Mouse (Mus musculus): ENCODE data around the gene Mmd2.
A peak's percentile ranks its signal among the peaks of the same experiment; 100 is the strongest.

Mmd2 gene

GRCm38 (mm10) chr5:142605288-142605687 is 3.3 kb downstream of the Mmd2 start:
- DNase-seq (ENCODE audit: low spot score): no peak

- DNase-seq (ENCODE audit: low spot score): no peak
Measured at GRCm38 (mm10) chr5:142604379-142604778, 4.2 kb downstream of the Mmd2 start.

DNA sequence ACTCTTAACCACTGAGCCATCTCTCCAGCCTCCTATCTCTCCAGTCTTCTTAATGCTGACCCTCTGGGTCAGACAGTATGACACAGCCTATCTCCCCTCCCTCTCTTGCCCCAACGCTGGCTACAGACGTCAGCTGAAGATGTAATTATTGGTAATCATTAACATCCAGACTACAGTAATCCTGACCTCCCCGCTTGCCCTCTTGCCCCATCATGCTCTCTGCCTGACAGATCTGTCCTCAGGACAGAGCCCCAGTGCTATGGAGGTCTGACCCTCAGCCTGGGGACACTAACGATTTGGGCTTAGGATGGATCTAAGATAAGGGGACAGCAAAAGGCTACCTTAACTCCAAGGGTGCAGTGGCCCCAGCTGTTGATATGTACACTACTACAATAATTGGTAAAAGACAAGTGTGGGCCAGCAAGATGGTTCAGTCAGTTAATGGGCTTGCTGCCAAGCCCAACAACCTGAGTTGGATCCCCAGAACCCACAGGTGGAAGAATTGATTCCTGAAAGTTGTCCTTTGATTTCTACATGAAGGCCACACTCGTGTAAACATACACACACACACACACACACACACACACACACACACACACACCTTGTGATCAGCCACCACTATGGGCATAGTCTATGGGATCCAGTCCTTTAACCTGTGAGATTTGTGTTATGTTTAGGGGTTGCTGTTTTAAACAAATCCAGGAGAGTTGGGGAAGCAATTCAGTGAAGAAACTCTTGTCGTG is 10.8 kb downstream of the Mmd2 start:
- DNase-seq (ENCODE audit: low spot score): no peak

DNA sequence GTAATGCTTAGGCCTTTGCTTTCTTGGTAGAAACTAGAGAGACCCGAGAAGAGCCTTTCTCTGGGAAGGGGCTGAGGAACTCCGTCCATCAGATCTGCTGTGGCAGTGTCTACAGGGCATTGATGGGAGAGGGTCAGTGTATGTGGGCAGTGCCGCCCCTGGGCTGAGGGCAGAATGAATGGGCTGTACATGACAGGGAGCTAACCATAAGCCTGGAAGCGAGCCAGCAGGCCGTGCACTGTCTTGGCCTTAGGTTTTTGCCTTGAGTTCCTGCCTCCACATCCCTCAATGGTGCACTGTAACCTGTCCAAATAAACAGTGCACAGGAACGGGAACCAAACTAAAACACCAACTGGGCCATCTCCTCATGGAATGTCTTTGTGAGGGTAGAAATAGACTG is 11.9 kb downstream of the Mmd2 start:
- DNase-seq (ENCODE audit: low spot score): no peak

DNA sequence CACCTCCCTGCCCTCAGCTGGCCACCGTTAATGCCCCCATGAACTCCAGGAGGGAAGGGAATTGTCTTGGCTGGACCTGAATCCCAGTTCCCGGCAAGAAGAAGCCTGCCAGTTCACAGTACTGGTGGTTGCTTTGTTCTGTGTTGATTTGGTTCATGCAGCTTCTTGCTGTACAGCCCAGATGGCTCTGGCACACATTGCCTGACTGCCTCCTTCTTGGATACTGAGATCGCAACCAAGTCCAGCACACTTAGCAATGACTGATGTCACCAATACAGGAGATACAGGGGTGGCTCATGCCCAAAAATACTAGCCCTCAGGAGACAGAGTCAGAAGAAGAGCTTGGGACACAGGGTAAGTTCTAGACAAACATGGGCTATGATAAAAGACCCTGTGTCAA is 12.9 kb downstream of the Mmd2 start:
- no peak for DNase-seq (ENCODE audit: low spot score)

DNA sequence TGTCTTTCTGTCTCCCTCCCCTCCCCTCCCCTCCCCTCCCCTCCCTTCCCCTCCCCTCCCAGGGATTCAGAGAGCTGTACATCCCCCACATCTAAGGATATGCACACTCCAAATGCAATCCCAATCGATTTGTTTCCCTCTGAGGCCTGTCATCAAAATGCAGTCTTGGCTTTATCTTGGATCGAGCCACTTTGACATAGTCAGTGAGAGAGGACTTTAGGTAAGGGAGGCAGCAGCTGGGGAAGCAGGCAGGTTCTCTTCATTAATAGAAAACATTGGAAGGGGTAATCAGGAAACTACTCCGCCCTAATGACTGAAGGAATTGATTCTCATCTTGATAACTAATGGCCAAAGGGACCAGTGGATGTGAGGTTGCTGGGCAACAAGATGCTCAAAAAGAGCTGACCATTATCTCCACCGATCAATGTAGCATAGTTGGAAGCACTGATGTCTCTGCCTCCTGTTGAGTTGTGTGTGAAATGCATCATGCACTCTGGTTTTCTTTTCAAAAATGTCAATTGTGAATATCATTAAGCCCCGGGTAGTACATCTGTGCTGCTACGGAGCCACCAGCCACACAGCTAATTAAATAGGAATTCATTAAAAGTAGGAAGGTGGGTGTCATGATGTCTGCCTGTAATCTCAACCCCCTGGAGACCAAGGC is 17.5 kb downstream of the Mmd2 start:
- no peak for DNase-seq (ENCODE audit: low spot score)

- DNase-seq (ENCODE audit: low spot score): no peak
Measured at GRCm38 (mm10) chr5:142583616-142584126, 24.9 kb downstream of the Mmd2 start.

DNA sequence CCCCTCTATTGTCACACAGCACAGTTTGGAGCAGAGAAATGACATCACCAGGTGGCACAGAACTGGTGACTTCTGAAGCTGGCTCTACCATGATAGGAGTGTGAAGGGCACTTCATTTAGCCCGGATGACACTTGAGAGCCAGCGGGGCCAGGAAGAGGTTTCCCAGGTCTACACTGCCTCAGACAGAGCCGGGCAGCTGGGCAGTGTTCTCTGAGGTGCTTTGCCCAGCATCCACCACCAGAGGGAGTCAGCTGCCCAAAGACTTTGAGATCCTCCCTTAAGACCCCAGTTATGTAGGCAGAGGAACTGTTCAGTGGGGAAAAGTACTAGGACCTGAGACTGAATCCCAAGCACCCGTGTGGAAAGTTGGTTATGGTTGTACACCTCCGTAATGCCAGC is 27.1 kb downstream of the Mmd2 start:
- peak; percentile 85 for DNase-seq (ENCODE audit: low spot score)

DNA sequence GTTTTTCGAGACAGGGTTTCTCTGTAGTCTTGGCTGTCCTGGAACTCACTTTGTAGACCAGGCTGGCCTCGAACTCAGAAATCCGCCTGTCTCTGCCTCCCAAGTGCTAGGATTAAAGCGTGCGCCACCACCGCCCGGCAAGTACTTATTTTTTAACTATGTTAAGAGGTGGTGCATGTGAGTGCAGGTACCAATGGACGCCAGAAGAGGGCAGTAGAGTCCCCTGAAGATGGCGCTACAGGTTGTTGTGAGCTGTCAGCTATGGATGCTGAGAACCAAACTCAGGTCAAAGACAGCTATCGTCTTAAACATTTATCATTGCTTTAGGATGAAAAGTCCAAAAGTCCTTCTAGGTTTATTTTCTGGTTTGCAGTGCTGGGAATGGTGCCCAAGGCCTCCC is 30.4 kb downstream of the Mmd2 start:
- DNase-seq (ENCODE audit: low spot score): no peak

DNA sequence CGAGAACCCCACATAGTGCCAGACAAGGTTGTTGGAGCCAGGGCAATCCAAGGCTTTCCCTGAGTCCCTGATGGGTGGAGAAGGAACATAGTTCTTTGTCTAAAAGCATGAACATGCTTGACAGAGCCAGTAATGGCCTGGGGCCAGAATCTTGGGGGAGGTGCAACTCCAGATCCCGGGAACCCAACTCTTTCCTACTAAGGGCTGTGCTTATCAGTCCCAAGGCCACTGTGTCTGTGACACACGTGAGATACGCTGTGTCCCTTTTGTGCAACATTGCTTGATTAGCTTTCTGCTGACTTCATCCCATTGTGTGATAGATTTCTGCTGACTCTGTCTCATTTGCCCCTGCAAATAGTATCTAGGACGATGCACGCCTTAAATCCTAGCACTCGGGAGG is 31.8 kb downstream of the Mmd2 start:
- no peak for DNase-seq (ENCODE audit: low spot score)

DNA sequence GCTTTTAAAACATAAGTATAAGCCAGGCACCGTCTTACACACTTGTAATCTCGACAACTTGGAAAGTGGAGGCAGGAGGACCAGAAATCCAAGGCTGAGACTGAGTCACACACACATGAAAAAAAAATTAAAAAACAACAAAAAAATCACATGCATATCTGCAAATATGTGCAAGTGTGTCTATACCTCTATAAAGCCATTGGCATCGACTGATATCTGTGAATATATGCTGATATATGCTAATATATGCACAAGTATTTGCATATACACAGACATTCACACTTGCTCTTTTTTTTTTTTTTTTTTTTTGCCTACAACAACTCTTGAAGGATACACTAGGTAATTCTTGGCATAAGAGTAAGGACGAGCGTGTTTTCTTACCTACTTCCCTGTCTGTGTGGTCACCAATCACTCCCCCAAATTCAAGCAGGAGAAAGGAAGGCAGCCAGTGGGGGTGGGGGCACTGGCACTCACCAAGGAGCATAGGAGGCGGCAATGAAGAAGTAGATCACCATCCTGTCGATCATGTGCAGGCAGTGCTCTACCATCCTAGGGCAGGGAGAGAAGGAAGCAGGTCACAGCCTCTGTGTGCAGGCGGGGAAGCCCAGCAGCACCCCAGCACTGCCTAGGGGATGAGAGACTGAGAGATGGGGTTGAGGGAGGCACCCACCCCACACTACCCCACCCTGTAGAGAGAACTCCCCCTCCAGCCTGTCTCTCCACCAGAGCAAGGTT is 34.1 kb downstream of the Mmd2 start:
- DNase-seq (ENCODE audit: low spot score): no peak

GRCm38 (mm10) chr5:142564606-142565005 is 44.0 kb downstream of the Mmd2 start:
- DNase-seq (ENCODE audit: low spot score): no peak

DNA sequence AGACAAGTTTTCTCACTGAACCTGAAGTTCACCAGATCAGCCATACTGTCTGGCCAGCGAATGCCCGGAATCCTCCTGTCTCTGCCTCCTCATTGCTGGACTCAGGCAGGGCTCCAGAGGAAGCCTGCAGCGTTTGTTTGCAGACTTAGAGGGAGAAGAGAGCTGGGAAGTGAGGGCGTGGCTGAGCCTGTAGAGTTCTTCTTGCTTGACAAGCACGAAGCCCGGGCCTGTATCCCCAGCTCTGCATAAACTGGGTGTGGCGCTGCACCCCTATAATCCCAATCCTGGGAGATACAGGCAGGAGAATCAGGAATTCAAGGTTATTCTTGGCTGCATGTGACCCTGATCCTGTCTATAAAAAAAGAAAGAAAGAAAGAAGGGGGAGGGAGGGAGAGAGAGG is 48.3 kb downstream of the Mmd2 start:
- DNase-seq (ENCODE audit: low spot score): no peak

DNA sequence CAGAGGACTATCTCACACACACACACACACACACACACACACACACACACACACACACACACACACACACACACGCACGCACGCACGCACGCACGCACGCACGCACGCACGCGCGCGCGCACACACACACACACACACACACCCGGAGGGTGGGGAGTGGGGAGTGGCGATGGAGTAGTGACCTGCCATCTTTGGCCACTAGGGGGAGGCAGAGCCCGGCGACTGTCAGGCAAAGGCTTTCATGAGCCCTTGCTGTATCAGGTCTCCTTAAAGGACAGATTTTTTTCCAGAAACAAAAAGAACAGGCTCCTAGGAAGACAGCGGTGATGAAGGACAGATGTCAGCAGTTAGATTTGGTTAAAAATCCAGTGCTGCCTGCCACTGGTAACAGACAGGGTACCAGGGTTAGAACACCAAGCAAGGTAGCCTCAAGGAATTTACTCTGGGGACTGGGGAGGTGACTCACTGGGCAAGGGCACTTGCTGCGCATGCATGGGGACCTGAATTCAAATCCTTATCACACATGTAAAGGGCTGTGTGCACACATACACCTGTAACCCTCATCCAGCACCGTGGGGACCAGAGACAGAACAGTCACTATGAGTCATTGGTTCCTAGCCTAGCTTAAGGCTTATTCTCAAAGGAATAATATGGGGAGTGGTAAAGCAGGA is 51.1 kb downstream of the Mmd2 start:
- DNase-seq (ENCODE audit: low spot score): peak; percentile 82

- DNase-seq (ENCODE audit: low spot score): no peak
Measured at GRCm38 (mm10) chr5:142556721-142557120, 51.9 kb downstream of the Mmd2 start.

- no peak for DNase-seq (ENCODE audit: low spot score)
Measured at GRCm38 (mm10) chr5:142555866-142556265, 52.7 kb downstream of the Mmd2 start.

DNA sequence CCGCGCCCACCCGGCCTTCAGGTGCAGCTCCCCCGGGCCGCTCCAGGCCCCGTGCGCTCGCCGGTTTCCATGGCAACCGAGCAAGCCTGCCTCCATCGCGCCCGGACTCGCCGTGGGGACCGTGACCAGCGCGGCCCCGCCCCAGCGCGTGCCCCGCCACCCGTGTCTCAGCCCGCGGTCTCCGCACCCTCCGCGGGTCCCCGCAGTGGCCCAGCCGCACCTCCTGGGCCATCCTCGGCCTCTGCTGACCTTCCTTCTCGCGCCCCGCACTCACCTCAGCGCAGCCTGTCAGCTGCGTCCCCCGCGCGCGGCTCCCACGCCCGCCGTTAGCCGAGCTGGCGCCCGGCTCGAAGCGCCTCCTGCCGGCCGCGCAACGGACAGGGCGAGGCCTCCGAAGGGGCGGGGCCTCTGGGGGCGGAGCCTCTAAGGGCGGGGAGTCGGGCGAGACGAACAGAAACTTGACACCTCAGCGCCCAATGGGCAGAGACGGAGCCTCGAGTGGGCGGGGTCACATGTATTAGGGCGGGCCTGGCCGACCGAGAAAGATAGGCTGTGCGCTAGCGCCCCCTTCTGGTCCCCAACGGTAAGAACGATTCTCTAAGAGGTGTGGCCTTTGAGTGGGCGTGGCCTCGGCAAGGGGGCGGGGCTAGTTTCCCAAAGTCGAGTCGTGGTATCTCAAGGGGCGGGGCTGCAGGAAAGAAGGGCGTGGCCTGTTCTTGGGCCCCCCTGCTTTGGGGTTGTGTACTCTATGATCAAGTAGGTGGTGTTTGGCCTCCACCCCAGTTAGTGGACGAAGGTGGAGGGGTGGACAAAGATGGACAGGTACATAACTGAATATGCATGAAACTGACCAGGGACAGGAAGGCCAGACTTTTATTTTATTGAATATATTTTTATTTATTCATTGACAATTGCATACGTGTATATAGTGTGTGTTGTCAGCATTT is 57.6 kb downstream of the Mmd2 start, which contains the start of gene Radil:
TSS of gene Radil (minus strand) at position 393 of the 947 bp plus-strand sequence.
- peak; percentile 98 for DNase-seq (ENCODE audit: low spot score)

DNA sequence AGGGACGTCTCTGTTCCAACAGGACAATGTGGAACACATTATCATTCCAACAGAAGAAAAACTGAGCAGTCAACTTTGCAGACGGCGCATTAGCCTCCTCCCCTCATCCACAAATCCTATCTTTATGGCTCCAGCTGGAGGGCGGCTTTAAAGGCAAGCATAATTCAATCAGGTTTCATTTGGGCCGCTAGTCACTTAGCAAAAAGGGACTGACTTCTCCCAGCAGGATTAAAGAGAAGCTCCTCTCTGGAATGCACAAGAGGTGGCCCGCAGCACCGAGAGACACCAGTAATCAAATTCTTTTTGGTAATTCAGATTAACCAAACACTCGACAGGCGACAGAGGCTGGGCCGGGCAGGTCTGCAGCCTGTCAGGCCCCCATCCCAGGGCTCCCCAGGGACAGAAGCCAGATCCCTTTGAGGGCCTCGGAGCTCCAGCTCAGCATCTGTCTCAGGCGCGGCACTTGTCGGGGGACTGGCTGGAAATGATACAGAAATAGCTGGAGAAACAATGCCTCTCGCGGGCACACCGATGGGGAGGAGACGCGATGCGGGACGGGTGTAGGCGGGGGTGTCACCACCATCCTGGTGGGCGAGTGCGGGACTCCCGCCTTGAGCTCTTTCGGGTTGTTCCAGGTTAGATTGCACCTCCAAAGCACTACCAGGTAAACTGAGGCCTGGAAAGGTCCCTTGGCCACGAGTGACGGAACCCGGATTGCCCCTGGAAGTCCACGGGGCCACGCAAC is 58.5 kb downstream of the Mmd2 start:
- DNase-seq (ENCODE audit: low spot score): peak; percentile 79

DNA sequence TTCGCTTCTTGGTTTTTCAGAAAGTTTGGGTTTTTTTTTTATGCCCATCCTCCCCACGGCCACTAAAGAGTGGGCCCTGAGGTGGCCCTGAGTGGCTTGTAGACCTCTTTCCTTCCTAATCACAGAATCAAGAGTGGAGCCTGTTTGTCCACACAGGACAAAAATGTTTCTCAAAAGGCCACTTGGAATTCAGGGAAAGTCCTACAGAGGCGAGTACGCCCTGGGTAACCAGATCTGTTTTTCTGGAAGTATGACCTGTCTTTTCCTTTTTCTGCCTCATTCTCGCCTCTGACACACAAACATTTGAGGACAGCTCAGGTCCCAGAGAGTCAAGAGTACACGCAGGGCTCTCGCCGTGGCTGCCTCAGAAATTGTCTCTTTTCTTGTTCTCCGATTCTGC is 59.2 kb downstream of the Mmd2 start:
- no peak for DNase-seq (ENCODE audit: low spot score)

DNA sequence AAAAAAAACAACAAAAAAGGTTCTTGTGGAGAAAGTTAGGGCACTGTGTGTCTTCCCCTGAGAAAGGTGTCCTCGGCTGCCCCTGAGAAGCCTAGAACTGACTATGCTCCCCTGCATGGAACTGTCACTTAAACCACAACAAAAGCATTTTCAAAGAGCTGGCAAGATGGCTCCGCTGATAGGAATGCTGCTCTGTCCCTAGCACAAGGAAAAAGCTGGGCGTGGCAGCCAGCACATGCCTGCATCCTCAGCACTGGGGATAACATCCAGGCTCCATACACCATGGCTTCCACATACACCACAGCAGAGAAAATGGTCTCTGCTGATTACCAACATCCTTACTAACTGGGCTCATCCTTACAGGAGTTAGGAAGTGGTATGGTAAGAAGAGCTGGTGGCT is 61.5 kb downstream of the Mmd2 start:
- DNase-seq (ENCODE audit: low spot score): no peak

Measured in embryo, embryonic 10 days (tissue).